Mouse (Mus musculus) T-helper 2 cell (primary cell): ENCODE results near the gene Ptma.

ENCODE experiments used
- in situ Hi-C: fragments of 300-600 bp; cut with MboI, MseI; formaldehyde crosslinking; loops from one replicate; pipeline ENCODE4 v1.15.1; 2025; ENCODE audit warnings: high pct_unique_total_duplicates

Ptma gene

DNA sequence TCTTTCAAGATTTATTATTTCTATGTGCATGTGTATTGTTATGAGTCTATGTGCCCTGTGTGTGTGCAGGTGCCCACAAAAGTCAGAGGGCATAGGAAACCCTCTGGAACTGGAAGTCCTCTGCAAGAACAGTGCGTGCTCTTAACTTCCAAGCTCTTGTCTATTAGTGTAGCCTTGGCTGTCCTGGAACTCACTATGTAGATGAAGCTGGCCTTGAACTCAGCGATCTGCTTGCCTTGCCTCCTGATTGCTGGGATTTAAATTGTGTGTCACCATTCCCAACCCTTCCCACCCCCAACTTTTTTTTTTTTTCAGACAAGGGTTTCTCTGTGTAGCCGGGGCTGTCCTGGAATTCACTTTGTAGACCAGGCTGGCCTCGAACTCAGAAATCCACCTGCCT is 30.2 kb upstream of the Ptma start:
- in situ Hi-C loops = loop anchor here (10.0 kb wide), 1 partner anchor 132 kb away; no protein-coding TSS in a partner anchor

DNA sequence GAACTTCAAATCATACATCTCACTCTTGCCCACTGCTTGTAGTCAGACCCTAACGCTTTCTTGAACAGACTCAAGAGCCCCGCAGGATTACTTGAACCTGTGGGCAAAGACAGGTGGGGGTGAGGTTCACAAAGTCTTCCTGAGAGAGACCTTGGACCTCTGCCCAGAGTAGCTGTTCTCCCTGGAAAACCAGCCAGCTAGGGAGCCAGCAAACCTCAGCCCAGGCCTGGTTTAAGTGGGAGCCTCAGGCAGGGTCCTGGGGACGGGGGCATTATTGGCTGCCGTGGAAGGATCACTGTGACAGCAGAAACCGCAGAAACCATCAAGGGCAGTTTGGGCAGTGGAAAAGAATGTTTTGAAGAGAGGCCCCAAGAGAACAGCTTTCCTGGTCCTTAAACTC is 29.2 kb upstream of the Ptma start:
- in situ Hi-C loops = loop anchor here (10.0 kb wide), 1 partner anchor 133 kb away; no protein-coding TSS in a partner anchor

DNA sequence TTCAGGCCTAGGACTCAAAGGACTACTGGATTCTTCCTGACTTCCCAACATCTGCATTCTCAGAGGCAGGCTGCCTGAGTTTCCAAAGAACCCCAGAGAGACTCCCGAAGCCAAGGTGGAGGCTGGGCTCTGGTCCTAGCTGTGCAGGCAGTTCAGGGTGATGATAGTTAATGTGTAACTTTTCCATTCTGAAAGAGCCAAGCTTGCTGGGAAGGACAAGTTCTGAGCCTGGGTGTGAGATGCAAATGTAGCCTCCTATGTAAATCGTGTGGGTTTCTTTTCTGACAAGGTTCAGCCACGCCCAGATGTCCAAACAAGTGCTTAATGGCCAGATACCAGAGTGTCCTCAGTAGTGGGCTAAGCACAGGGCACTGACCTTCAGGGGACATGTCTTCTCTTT is 28.5 kb upstream of the Ptma start:
- in situ Hi-C loops = loop anchor here (10.0 kb wide), 1 partner anchor 133 kb away; no protein-coding TSS in a partner anchor

DNA sequence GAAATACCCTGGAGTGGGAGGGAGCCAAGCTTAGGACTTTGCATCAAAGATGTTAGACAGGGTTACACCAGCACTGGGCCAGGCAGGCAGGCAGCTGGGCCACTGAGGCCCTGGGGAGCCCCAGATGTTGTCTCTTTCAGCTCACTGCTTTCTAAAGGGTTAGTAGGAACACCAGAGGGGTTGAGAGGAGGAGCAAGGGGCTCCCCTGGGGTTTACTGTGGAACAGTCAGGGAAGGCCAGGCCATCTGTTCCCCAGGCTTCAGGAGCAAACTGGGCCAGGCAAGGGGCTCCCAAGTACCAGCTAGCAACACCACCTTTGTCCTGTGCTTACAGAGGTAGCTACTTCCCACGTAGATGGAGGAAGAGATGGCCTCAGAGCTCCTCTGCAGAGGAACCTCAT is 27.9 kb upstream of the Ptma start:
- in situ Hi-C loops = loop anchor here (10.0 kb wide), 1 partner anchor 134 kb away; no protein-coding TSS in a partner anchor

DNA sequence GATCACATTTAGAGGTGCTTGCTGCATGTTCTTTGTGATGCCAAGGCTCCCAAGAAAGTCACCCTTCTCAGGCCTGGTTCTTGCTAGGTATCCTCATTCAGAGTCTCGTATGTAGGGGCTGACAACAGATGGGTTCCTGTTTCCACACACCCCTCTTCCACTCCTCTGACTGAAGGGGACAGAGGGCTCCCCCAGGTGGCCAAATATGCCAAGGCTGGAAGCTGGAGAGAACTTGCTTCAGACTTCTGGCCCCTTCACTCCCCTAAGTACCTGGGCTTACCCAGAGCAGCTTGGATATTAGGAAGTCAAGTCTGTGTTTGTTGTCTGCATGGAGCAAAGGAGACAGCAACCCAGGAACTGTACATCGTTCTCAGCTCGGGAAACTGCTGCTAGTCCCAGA is 26.6 kb upstream of the Ptma start:
- in situ Hi-C loops = loop anchor here (10.0 kb wide), 2 partner anchors 135 to 705 kb away; partner anchors contain the start of gene Cab39

DNA sequence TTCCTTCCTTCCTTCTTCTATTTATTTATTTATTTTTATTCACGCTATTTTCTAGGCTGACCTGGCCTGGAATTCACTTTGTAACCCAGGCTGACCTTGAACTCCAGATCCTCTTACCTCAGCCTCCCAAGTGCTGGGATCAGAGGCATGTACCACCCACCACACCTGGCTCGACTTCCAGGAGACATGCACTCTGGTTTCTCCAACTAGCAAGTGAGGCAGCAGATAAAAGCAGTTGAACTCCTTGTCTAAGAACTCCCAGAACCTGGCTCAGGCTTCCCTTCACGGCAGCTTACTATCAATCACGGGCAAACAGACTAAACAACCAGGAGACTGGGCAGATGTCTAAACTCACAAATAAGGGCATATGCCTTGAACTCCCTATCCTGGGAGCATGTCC is 25.8 kb upstream of the Ptma start:
- in situ Hi-C loops = loop anchor here (10.0 kb wide), 1 partner anchor 706 kb away; the partner anchor contains the start of gene Cab39

DNA sequence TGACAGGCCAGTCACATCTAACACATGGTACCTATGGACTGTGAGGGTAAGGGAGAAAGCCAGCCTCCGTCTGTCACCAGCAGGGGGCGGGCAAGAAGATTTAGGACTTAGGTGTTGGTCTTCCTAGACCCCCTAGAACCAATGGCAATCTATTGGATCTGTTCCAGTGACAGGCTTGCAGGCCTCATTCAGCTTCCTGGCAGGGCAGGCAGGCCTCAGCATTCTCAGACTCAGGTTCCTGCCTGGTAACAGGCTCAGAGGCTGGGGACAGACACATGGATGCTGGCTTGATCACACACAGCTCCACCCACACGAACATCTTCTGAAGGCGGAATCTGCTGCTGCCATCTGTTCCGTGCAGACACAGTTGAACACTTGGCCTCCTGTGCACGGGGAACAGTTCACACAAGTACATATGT is 25.4 kb upstream of the Ptma start:
- in situ Hi-C loops = loop anchor here (10.0 kb wide), 1 partner anchor 706 kb away; the partner anchor contains the start of gene Cab39

DNA sequence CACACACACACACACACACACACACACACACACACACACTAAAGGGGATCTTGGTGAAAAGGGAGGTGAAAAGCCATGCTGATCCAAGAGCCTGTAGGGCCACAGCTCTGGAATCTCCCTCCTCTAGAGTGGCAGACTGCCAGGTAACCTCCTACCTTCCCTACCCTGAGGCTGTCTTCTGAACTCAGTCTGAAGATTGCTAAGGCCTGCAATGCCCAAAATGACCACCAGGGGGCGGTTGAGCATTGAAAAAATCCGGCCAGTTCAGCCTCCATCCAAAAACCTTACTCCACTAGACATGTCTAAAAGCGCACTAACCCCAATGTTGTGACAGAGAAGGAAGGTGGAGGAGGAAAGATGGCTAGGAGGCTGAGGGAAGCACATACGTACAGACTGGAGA is 25.0 kb upstream of the Ptma start:
- in situ Hi-C loops = loop anchor here (10.0 kb wide), 1 partner anchor 707 kb away; the partner anchor contains the start of gene Cab39

DNA sequence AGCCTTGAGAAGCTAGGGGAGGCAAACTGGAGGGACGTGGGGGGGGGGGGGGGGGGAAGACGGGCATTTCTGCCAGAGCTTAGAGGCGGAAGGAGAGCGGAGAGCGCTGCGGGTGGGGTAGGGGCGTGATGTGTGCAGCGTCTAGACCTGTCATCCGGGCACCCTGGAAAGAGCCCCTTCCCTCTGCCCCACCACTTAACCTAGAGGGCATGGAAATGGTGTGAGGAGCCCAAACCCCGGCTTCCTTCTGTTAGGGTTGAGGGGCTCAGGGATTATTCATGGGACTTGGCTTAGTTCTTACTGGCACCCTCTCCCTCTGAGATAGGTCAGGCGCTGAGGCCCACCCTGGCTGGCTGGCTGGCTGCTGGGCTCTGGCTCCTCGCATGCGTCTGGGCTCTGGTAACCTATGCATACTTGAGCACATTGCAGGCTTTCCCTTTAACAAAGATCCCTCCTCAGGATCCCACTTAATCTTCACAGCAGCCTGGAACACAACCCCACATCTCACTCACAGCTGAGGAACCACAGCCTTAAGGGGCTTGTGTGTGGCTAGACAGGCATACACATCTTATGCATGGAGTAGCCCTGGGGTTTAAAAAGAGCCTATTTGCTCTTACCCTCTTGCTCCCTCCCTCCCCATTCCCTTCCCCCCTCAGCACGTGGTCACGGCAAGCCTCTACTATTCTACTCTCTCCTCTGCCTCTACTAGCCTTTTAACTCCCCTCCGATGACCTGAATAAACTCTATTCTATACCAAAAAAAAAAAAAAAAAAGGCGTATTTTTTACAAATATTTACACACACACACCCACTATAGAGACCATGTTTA is 24.1 kb upstream of the Ptma start:
- in situ Hi-C loops = loop anchor here (10.0 kb wide), 1 partner anchor 708 kb away; the partner anchor contains the start of gene Cab39

DNA sequence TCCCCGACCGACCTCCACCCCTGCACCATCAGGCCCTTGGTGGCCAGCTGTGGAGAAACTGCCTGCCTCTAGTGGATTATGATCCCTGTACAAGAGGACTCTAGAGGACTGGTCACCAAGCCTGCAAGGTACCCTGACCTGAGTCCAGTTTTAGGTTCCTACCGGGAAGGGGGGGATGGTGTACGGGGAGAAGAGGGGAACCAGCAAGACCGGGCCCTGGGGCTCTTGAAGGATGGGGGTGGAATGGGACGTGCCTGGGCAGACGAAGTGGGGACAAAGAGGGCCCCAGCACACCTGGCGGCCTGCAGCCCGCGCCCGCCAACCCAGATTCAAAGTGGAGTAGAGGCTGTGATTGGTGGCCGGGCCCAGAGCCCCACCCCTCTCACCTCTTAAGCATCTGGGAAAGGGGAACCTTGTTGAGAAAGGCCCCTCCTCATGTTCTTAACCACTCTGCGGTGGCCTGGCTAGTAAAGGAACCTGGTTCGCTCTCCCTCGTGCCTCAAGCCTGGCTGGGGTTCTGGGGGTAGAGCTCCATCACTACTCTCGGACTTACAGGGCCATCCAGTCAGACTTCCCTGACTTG is 23.3 kb upstream of the Ptma start:
- in situ Hi-C loops = loop anchor here (10.0 kb wide), 1 partner anchor 708 kb away; the partner anchor contains the start of gene Cab39

DNA sequence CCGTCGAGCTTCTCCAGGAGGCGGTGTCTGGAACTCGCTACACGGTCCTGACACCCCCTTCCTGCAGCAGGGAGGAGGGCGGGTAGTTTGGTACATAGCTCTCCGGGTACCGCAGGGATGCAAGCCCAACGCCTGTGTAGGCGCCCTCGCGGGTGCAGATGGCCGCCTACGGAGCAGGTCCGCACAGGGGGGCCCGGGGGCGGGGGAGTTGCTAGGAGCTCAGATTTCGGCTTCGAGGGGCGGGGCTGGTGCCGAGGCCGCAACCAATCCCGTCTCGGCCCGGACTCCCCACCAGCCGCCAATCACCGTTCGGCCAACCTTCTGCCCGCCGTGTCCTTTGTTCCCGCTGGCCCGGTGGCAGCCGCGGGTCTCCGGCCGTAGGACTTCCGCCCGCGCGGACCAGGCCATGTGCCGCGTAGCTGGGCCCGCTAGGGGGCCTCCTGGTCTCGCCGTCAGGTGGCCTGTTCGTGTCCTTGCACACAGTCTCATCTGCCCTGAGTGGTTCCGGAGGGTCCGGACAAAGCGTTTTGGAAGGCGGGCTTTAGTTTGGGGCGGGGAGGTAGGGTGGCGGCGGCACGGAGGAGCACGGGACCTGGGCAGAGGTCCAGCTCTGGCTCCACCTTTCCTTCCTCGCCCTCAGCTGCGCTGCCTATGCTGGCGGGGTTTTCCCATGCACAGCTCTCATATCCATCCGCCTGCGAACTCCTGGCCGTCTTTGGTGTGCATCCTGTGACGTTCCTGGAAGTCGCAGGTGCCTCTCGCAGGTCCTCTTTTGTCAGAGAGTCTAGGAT is 22.4 kb upstream of the Ptma start:
- in situ Hi-C loops = loop anchor here (10.0 kb wide), 1 partner anchor 709 kb away; the partner anchor contains the start of gene Cab39

DNA sequence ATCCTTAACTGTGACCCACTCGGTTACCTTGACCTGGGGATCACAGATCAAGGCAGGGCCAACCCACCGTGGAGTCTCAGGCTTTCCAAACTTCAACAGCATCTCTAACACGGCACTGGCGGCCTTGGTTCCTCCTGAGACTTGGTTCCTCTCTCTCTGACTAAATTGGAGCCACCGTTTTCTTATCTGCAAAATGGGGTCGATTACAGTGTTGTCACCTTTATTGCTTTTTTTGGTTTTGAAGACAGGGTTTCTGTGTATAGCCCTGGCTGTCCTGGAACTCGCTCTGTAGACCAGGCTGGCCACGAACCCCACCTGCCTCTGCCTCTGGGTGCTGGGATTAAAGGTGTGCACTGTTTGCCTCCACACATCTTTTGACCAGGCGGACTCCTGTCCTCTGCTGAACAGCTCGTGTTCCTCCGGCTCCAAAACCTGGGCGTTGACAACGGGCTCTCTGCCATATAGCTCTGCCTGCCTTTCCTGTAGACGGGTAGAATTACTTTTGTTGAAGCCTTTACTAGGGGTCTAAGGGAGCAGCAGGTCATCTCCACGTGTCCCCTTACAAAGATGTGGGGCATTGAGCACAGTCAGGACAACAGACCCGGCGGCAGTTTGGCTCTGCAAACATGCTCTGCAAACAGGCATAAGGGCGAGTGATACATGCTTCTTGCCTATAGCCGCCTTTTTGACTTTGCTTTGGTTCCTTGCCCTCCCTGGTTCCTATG is 21.7 kb upstream of the Ptma start:
- in situ Hi-C loops = loop anchor here (10.0 kb wide), 1 partner anchor 710 kb away; the partner anchor contains the start of gene Cab39

DNA sequence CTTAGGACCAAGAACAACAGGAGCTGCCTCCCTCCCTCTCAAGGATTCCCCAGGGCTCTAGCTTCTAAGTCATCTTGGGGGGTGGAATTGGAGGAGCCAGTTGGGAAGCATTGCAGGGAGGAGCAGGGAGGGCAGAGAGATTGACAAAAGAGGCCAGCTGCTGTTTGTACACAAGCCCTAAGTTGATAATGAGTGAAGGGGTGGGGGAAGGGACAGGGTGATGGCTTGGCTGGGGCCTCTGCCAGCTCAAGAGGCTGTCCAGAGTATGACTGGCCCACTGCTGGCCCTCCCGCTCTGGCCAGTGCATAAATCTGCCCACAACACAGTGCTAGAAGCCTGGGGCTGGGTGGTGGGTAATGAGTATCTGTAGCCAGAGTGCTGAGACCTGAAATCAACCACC is 21.1 kb upstream of the Ptma start:
- in situ Hi-C loops = loop anchor here (10.0 kb wide), 1 partner anchor 711 kb away; the partner anchor contains the start of gene Cab39

DNA sequence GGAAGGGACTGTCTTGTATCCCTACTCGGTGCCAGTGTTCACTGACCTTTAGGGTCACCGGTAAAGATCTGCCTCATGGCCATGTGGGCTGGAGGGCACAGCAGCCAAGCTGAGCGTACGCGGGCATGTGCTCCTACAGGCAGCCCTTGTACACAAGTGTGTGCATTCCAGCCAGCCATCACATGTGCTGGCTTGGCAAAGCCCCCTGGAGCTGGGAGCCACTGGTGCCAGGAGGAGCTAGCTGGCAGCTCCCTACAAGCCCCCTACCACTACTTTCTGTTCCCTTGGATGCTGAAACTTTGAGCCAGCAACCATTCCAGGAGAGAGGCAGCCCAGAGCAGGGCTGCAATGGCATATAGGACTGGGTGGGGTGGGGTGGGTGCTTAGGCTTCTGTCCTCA is 20.1 kb upstream of the Ptma start:
- in situ Hi-C loops = loop anchor here (10.0 kb wide), 1 partner anchor 712 kb away; the partner anchor contains the start of gene Cab39

DNA sequence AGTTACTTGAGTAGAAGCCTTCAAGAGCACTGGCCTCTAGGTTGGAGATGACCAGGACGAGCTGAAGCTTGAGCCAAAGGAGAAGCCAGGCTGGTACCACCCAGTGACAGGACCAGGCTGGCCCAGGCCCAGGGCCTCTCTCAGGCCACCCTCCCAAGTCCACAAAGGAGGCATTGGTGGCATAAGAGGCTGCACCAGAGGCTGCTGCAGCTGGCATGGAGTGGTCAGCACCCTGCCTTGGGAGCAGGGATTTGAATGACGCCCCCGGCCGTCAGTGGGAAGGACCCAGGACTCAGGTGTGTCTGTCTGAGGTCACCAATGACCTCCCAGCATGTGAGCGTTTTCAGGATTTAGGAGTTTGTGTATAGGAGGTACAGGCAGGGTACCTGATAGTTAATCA is 18.7 kb upstream of the Ptma start:
- in situ Hi-C loops = loop anchor here (10.0 kb wide), 1 partner anchor 713 kb away; the partner anchor contains the start of gene Cab39

DNA sequence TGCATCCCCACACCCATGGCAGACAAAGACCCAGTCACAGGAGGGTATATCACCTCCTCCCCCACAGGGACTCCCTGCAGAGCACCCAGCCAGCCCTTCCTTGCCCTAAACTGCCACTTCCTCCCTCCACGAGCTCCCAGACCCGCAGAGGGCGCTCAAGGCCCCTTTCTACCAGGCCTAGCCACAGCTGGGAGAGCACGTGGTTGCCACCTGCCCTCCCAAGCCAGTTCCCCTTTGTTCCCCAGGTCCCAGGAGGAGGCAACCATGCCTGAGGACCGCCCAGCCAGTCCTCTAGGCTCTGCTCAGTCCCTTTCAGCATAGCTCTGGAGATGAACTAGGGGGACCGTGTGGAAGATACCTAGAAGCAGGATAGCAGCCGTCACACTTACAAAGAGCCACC is 17.1 kb upstream of the Ptma start:
- in situ Hi-C loops = loop anchor here (10.0 kb wide), 1 partner anchor 715 kb away; the partner anchor contains the start of gene Cab39

DNA sequence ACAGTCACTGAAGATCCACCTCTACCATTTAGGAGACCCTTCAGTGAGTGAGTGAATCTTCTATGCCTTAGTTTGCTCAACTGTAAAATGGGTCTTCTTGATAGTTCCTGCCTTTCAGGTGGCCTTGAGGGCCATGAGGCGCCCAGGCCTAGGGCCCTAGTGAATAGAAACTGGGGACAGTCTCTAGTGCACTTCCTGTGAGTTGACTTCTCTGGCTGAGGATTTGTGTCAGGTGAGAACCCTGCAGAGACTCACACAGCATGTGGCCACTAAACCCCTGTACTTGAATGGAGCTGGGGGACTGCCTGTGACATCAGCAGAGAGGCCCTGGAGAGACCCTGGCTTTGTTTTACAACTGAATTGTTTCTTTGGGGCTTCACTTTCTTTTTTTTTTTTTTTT is 16.3 kb upstream of the Ptma start:
- in situ Hi-C loops = no loop called here

DNA sequence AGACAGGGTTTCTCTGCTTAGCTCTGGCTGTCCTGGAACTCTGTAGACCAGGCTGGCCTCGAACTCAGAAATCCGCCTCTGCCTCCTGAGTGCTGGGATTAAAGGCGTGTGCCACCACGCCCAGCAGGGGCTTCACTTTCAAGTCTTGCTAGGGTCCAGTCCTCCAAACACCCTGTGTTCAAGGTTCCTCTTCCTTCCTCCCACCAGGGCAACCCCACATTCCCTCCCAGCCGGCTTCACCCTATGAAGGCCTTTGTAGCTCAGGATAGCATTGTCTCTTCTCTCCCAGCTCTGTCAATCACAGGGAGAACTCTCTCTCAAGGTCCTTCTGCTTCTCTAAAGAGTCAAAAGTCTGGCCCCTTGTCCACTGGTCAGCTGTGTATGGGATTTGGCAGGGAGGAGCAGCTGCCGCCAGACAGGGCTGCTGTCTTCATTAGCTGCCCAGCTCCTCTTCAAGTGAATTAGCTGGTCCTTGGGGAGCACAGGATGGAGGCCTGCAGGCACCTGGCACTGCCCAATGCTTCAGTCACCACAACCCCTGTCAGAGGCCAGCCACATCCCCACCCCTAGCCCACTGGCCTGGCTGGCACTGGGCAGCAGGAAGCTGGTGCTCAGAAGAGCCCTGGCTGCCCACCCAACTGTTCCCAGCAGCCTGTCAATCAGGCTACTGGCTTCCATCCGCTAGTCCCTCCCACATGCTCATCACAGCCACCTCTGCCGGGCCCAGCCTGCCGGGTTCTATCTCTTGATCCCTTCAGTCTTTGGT is 15.7 kb upstream of the Ptma start:
- in situ Hi-C loops = no loop called here

DNA sequence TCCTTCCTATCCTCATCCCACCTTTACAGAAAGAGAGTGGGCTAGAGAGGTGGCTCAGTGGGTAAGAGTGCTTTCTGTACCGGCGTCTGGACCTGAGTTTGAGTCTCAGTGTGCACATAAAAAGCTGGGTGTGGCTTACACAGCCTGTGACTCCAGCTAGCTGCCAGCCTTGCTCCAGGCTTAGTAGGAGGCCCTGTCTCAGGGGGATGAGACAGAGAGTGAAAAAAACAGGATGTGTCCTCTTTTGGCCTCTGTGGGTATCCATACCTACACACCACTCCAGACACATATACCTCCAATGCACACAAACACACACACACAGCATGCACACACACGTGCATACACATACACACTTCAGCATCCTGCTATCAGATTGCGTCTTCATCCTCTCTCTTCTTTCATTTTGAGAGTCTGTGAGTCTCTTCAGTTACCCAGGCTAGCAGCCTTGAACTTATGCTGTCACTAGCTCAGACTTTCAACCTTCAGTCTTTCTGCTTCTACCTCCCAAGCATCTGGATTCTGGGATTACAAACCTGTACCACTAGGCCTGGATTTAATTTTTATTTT is 14.3 kb upstream of the Ptma start:
- in situ Hi-C loops = no loop called here
